Mouse (Mus musculus): ENCODE data around the gene Hs6st2.

DNA sequence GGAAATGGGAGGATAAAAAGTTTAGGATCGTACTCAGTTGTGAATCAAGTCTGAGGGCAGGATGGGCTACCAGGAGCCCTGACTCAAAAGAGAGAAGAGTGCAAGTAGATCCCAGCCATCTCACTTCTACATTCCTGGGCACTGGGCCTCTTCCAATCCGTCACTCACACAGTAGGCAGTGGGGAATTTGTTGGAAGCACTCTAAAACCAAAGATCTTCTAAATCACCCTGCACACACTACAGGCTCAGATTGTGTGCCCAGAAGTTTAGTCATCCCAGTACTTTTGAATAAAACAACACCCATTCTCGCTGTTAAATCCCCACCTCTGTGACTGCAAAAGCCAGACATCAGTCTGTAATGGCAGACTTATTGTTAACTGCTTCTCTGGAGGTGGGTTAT, 249.9 kb downstream of the Hs6st2 start:
- TF ChIP-seq POLR2A (IDR thresholded peaks at IDR 0.05; ENCODE audit: control insufficient read depth in 1 of 2, insufficient read depth in 1 of 2, low read depth in 1 of 2, low read length in 2 of 2, poor library complexity in 1 of 2) (no peak), USF2 (IDR thresholded peaks at IDR 0.05; ENCODE audit: borderline replicate concordance in 1 of 2, insufficient read depth in 1 of 2, low read depth in 1 of 2, low read length in 2 of 2) (no peak), EP300 (IDR thresholded peaks at IDR 0.05; ENCODE audit: low read depth in 1 of 2, low read length in 2 of 2) (no peak), CTCF (IDR thresholded peaks at IDR 0.05 in 2 of 3, conservative IDR thresholded peaks at IDR 0.05 in 1 of 3; ENCODE audit: control insufficient read depth in 1 of 3, insufficient read depth in 1 of 3, low read depth in 2 of 3, low read length in 3 of 3, poor library complexity in 1 of 3, severe bottlenecking in 1 of 3) (no peak), NRF1 (IDR thresholded peaks at IDR 0.05; ENCODE audit: insufficient read depth, low read depth, low read length, poor library complexity, severe bottlenecking) (no peak), SMC3 (IDR thresholded peaks at IDR 0.05; ENCODE audit: low read depth, low read length) (no peak), ZKSCAN1 (IDR thresholded peaks at IDR 0.05; ENCODE audit: low read depth, low read length) (no peak)

Data from MEL (cell line).